Mouse (Mus musculus) adrenal gland, postnatal 14 days (tissue): ENCODE results near the gene Rflnb. TPM values are rescaled to one million over a fixed set of nuclear protein-coding genes. Genes with fewer than 3 reads are reported as not detected.
"Not testable (repeated sequence)": the region's sequence is repeated elsewhere in the genome, so short reads cannot be mapped to it uniquely, and the experiment has no call there.

Experiments used
- DNase-seq: peaks from one replicate; pipeline ENCODE4 v3.0.0; 2021; ENCODE audit warnings: mixed read lengths
- total RNA-seq: library from RNA; stranded (reverse); gene quantifications from 2 replicates; pipeline ENCODE4 v1.2.3, GENCODE M21; 2021

Gene Rflnb
- total RNA-seq, 1 experiment from 2014 or later, result 53.4 TPM

- DNase-seq, result no peak
Observed at GRCm38 (mm10) chr11:76039271-76040053, 11.9 kb upstream of the Rflnb start.

- DNase-seq, result no peak
Observed at GRCm38 (mm10) chr11:76037581-76038294, 10.2 kb upstream of the Rflnb start.

DNA sequence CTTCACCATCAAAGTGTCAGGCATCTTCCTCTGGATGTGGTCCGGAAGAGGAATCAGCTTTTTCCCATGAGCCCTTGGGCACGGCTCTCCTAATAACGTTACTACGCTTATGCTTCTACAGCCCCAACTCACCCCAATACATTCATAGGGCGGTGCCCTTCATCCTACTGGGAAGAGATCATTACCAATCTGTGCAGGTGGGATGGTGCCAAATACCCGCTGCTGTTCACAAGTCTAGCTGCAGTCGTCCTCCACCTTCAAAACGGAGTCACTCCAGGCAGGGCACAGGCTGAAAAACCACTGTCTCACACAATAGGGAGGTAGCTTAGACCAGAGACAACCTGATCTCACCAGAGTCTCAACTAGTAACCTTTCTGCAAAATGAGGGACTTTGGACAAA is 7.6 kb upstream of the Rflnb start:
- DNase-seq, result no peak

DNA sequence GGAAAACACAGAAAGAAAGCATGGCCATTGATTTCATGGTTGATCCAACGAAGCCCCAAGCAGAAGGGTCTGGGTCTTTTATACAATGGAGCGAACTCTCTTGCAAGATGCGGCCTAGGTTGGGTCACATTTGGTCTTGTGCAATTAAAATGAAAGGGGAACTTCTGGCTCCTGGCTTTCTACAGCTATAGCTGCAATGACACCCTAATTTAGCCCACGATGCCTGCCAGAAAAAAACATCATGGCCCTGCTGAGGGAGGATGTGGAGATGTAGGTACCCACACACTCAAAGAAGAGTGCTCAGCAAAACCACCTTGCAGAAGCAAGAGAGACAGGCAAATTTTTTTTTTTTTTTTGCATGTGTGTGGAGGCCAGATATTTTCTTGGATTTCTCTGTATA is 6.3 kb upstream of the Rflnb start:
- DNase-seq, result no peak

GRCm38 (mm10) chr11:76033359-76033758 is 5.8 kb upstream of the Rflnb start:
- no peak for DNase-seq

- peak; percentile 54 for DNase-seq
Observed at GRCm38 (mm10) chr11:76028072-76028465, 487 bp upstream of the Rflnb start.

DNA sequence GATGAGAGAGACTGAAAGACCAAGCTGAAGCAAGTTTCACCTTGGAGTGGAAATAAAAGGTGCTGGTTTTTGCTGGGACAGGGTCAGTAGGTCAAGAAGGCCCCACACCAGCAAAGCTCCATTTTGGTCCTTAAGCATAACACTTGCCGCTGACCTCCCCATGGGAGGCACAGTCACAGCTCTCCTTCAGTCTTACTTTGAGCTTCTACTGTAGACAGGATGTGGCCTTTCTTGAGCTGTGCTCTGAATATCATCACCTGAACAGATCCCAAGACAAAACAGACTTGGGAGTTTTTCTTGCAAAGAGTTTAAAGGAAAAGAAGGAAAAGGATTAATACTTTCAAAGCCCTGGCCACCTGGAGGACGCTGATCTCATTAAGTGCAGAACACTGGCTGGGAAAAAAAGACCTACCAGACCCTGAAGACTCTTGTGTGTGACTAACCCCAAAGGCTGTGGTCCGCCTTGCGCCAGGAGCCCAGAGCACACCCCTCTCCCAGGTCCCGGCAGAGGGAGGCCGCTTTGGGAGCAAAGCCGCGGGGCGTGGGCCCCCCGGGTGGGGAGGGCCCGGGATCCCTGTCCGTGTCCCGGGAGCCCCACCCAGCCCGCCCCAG is 949 bp downstream of the Rflnb start:
- DNase-seq, result no peak

GRCm38 (mm10) chr11:76025080-76025583 is 2.5 kb downstream of the Rflnb start:
- no peak for DNase-seq

GRCm38 (mm10) chr11:76020916-76021315 is 6.7 kb downstream of the Rflnb start:
- DNase-seq, result peak; percentile 53

- DNase-seq, result no peak
Observed at GRCm38 (mm10) chr11:76019879-76020278, 7.7 kb downstream of the Rflnb start.

DNA sequence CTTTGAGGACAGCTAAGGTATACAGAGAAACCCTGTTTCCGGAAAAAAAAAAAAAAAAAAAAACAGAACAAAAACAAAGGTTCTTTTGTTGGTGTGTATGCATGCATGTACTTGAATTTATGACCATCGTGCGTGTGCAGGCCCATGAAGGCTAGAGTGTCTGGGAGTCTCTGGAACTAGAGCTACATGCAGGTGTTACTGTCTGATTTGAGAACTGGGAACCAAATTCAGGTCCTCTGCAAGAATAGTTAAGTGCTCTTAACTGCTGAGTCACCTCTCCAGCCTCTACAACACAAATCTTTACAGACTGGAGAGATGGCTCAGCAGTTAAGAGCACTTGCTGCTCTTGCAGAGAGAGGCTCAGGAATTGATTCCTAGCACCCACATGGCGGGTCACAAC is 11.8 kb downstream of the Rflnb start:
- no peak for DNase-seq

DNA sequence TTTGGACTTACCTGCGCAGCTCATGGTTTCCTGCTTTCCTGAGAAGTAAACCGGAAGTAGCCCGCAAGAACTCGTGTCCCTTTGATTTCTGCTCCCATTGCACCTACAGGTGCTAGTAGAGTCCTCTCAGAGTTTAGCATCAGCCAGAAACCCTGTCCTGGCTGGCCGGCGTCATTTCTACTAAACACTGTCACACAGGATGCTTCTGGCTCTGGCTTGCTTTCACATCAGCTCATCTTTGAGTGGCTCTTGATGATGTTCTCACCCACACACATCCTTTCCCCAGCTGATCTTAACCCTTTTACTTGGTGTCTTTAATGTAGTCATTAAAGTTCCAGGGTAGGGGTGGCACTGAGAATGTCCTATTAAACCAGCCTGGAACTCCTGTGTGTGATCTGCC is 12.3 kb downstream of the Rflnb start:
- DNase-seq, result no peak

DNA sequence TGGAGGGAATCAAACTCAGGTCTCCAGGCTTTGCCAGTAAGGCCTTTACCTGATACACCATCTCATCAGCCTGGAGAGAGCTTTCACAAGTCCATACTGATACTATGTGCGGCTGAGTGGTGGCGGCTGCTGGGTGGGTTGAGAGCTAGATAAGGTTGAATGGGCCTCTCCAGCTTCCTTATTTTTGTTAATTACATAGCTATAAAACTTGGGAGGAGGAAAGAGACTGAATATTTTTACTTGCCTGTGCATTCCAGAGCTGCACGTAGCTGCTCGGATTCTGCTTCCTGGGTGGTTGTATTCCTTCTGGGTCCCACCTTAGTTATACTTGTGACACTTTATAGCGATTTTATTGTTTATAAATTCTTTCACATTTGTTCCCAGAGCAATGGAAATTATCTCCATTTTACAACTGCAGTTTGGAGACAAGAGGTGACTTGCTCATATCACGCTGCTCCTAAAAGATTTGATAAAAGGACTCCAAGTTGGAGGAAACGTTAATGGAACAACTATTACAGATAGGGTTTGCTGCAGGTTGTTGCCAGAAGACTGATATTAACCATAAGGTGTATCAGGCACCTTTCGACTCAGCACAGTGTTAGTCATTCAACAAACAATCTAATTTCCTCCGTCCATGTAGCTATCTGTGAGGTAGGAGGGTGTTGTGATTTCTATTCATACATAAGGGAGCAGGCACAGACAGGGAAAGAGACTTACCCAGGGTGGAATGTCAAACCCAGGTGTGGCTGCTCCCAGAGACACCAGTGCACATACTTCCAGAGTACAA is 16.6 kb downstream of the Rflnb start:
- DNase-seq, result no peak

GRCm38 (mm10) chr11:76009101-76009500 is 18.5 kb downstream of the Rflnb start:
- no peak for DNase-seq

DNA sequence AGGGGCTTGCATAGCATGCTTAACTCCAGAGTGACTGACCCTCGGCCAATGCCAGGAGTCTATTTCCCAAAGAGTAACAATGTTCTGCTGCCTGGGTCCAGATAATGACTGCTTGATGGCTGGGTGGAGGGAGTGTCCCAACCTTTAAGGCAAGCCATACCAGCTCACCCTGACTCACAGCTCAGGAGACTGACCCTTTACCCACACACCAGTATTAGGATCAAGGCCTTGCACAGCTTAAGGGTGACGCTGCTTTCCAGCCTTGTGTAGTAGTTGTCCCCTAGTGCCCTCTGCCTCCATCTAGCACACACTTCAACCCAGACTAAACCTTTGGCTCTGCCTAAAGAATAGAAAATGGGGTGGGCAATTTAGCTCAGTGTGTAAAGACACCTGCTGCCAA is 19.4 kb downstream of the Rflnb start:
- DNase-seq, result no peak

GRCm38 (mm10) chr11:76004276-76004675 is 23.3 kb downstream of the Rflnb start:
- DNase-seq, result not testable (repeated sequence)

DNA sequence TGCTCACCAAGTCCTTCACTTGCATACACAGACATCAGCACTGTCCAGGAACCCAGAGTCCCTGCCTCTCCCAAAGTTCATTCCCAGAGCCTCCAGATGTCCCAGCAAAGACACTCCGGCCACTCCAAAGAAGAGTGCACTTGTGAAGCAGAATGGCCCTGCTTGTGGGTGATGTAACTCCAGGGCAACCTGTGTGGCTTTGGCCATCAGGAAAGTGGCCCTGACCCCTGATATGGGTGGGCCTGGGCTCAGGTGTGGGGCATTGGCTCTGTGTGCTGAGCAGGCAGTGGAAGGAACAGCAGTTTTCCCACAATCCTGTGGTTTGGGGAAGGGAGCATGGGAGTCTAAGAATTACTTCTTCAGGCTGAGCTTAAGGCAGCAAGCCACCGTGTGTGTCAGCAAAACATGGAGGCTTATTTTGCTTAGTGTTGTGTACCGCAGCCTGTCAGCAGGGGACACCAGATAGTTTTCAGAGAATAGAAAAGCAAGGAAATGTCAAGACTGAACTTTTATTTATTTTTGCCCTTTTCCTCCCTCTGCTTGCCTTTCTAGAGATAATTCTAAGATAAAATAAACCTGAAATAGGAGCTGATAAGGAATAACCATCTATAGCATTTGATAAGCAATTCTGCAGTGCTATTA is 26.2 kb downstream of the Rflnb start:
- peak; percentile 26 for DNase-seq

- DNase-seq, result no peak
Observed at GRCm38 (mm10) chr11:76000701-76001100, 26.9 kb downstream of the Rflnb start.

GRCm38 (mm10) chr11:75999440-76000155 is 28.0 kb downstream of the Rflnb start, which contains the start of gene 1700016K19Rik:
TSS of gene 1700016K19Rik (plus strand) at chr11:75999912.
- peak; percentile 90 for DNase-seq

DNA sequence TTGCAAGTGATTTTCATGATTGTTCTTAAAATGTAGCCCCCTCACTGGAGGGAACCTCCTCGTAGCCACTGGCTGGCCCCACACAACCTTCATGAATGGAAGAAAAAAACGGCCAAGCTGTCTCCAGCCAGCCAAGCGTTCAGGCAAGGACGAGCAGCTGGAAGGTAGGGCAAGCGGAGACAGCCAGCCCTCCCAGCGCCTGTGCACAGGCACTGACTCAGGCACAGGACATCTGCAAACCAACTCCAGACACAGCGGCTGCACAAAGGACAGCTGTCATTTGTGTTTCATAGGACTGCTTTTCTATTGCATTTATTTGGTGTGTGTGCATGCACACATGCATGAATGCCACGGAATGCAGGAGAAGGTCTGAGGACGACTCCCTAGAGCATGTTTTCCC is 33.2 kb downstream of the Rflnb start:
- DNase-seq, result no peak

DNA sequence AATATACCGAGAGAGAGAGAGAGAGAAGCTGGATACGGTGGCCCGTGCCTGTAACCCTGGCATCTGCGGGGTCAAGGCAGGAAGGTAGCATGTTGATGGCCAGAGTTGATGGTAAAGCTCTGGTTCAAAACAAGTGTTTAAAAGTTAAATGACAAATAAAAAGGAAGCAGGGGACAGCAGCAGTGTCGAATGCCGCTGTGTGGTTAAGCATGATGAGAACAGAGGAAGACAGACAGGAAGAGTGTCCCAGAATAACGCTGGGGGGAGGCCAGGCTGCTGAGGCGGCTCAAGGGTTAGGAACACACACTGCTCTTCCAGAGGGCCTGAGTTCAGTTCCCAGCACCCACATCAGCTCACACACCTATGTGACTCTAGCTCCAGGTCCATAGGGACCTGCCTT is 35.1 kb downstream of the Rflnb start:
- DNase-seq, result no peak
